Mouse (Mus musculus) hindbrain, postnatal 0 days (tissue): ENCODE measurements around the gene Eps8l3. TPM values are rescaled to one million over a fixed set of nuclear protein-coding genes. Genes with fewer than 3 reads are reported as not detected.
A peak's percentile ranks its signal among the peaks of the same experiment; 100 is the strongest.

ENCODE experiments used
- ATAC-seq: fragments of 200-750 bp; cut with Nextera tagmentation; 2 replicates; pipeline ENCODE4 v1.8.0; 2017; ENCODE audit warnings: mild to moderate bottlenecking, moderate TSS enrichment, moderate library complexity
- DNase-seq: peaks from one replicate; pipeline ENCODE4 v3.0.0-alpha.2; 2015; ENCODE audit warnings: low spot score
- H3K27ac ChIP-seq: fragments of 300-500 bp; sonication (generic); 2 replicates; pipeline ENCODE4 v1.5.1; 2014; ENCODE audit warnings: mild to moderate bottlenecking
- H3K27me3 ChIP-seq: fragments of 300-500 bp; sonication (generic); 2 replicates; pipeline ENCODE4 v1.6.1; 2014; ENCODE audit warnings: low read length, mixed read lengths; ENCODE audit not compliant: insufficient read depth
- H3K36me3 ChIP-seq: fragments of 300-500 bp; sonication (generic); 2 replicates; pipeline ENCODE4 v1.6.1; 2014; ENCODE audit warnings: low read length, mixed read lengths; ENCODE audit not compliant: insufficient read depth
- H3K4me1 ChIP-seq: fragments of 300-500 bp; sonication (generic); 2 replicates; pipeline ENCODE4 v1.6.1; 2014; ENCODE audit warnings: antibody characterized with exemption, low read length, mixed read lengths; ENCODE audit not compliant: insufficient read depth
- H3K4me2 ChIP-seq: fragments of 300-500 bp; sonication (generic); 2 replicates; pipeline ENCODE4 v1.6.1; 2014; ENCODE audit warnings: low read depth, mild to moderate bottlenecking, low read length, moderate library complexity, mixed read lengths
- H3K4me3 ChIP-seq: fragments of 300-500 bp; sonication (generic); 2 replicates; pipeline ENCODE4 v1.5.1; 2014; ENCODE audit warnings: low read length
- H3K9ac ChIP-seq: fragments of 300-500 bp; sonication (generic); replicated peaks from 2 replicates; pipeline ENCODE4 v1.6.1; 2014; ENCODE audit warnings: mild to moderate bottlenecking, low read length, moderate library complexity, mixed read lengths
- H3K9me3 ChIP-seq: fragments of 300-500 bp; sonication (generic); 2 replicates; pipeline ENCODE4 v1.6.1; 2016; ENCODE audit warnings: low read length, mixed read lengths
- CTCF ChIP-seq: IDR thresholded peaks from 2 replicates; pipeline ENCODE4 v1.5.1; 2016; ENCODE audit warnings: antibody characterized with exemption, control low read depth, low read depth
- WGBS: fragments of 180-500 bp; shearing (Covaris S2); extraction: QIAGEN DNeasy Blood & Tissue Kit; methylation state at CpG from one replicate; pipeline ENCODE4 v1.1.7; 2014; 5-methylcytosine and 5-hydroxymethylcytosine counted together
- polyA plus RNA-seq: library from polyadenylated mRNA; unstranded; fragments of >200 nt; fragmentation: Nextera tagmentation; extraction: Ambion mirVana; gene quantifications from 2 replicates; pipeline ENCODE4 v1.2.1, GENCODE M21; 2015
- total RNA-seq: library from RNA; depleted of rRNA; stranded (reverse); fragments of >200 nt; gene quantifications from 2 replicates; pipeline ENCODE4 v1.2.3, GENCODE M21; 2014; rRNA removed

The Eps8l3 gene
- total and polyA plus RNA-seq, 2 experiments from 2014 or later: not detected

GRCm38 (mm10) chr3:107939830-107940229 lies 62.8 kb downstream of the Eps8l3 start:
- Histone ChIP-seq H3K36me3 (no peaks in the 10 kb centered on the region), H3K9ac (no peak overlapping the region), H3K27ac (no peak overlapping the region; the same call in 1 of the 2 replicates), H3K9me3 (no peaks in the 10 kb centered on the region), H3K4me2 (no peak overlapping the region), H3K4me1 (peaks cover 8% of the 10 kb centered on the region), H3K4me3 (no peak overlapping the region), H3K27me3 (no peaks in the 10 kb centered on the region)
- 42% methylated on average over 4 of the region's 4 CpGs for WGBS
- DNase-seq: peak; percentile 23
- no peak for ATAC-seq
- no peak for TF ChIP-seq CTCF

GRCm38 (mm10) chr3:107940524-107940923 lies 63.5 kb downstream of the Eps8l3 start:
- TF ChIP-seq CTCF: no peak
- no peaks in the 10 kb centered on the region for H3K27me3 ChIP-seq
- H3K36me3 ChIP-seq: no peaks in the 10 kb centered on the region
- no peak overlapping the region for H3K9ac ChIP-seq
- H3K27ac ChIP-seq: no peak overlapping the region
- H3K9me3 ChIP-seq: no peaks in the 10 kb centered on the region
- ATAC-seq (no peak), DNase-seq (no peak)
- WGBS: 67% methylated on average over 7 of the region's 7 CpGs
- H3K4me1 ChIP-seq: peaks cover 8% of the 10 kb centered on the region
- H3K4me3 ChIP-seq: no peak overlapping the region
- no peak overlapping the region for H3K4me2 ChIP-seq

- H3K4me2 ChIP-seq: no peak overlapping the region
- H3K4me3 ChIP-seq: no peak overlapping the region
- peak; percentile 58 for DNase-seq
- H3K36me3 ChIP-seq: no peaks in the 10 kb centered on the region
- ATAC-seq: no peak
- WGBS: 43% methylated on average over 4 of the region's 4 CpGs
- no peaks in the 10 kb centered on the region for H3K9me3 ChIP-seq
- TF ChIP-seq CTCF: no peak
- H3K9ac ChIP-seq: no peak overlapping the region
- peaks cover 8% of the 10 kb centered on the region for H3K4me1 ChIP-seq
- no peaks in the 10 kb centered on the region for H3K27me3 ChIP-seq
- H3K27ac ChIP-seq: no peak overlapping the region
Observed at GRCm38 (mm10) chr3:107941261-107941660, 64.2 kb downstream of the Eps8l3 start.

Other genes with a start within 250 kb of the Eps8l3 start
- not detected in 2 replicates for gene Gm10961, start 245.9 kb upstream of the Eps8l3 start, total RNA-seq
- not detected in 2 replicates for gene Gm10961, start 245.9 kb upstream of the Eps8l3 start, polyA plus RNA-seq
- gene Strip1, start 245.5 kb upstream of the Eps8l3 start, total RNA-seq: 133 and 135 TPM in 2 replicates
- 98.2 and 98.7 TPM in 2 replicates for gene Strip1, start 245.5 kb upstream of the Eps8l3 start, polyA plus RNA-seq
- 54.2 and 55.3 TPM in 2 replicates for gene Ahcyl1, start 180.7 kb upstream of the Eps8l3 start, total RNA-seq
- gene Ahcyl1, start 180.7 kb upstream of the Eps8l3 start, polyA plus RNA-seq: 122 and 132 TPM in 2 replicates
- 13.1 and 15.1 TPM in 2 replicates for gene Csf1, start 116.8 kb upstream of the Eps8l3 start, total RNA-seq
- gene Csf1, start 116.8 kb upstream of the Eps8l3 start, polyA plus RNA-seq: 11.2 and 12.1 TPM in 2 replicates
- gene Gstm5, start 18.6 kb downstream of the Eps8l3 start, total RNA-seq: 164 and 179 TPM in 2 replicates
- gene Gstm5, start 18.6 kb downstream of the Eps8l3 start, polyA plus RNA-seq: 383 and 384 TPM in 2 replicates
- 29.8 and 41.1 TPM in 2 replicates for gene Gstm7, start 54.6 kb downstream of the Eps8l3 start, total RNA-seq
- gene Gstm7, start 54.6 kb downstream of the Eps8l3 start, polyA plus RNA-seq: 39.0 and 39.7 TPM in 2 replicates
- gene Gstm6, start 66.5 kb downstream of the Eps8l3 start, total RNA-seq: 8.7 and 18.9 TPM in 2 replicates
- 12.6 and 15.5 TPM in 2 replicates for gene Gstm6, start 66.5 kb downstream of the Eps8l3 start, polyA plus RNA-seq
- gene Gstm3, start 92.1 kb downstream of the Eps8l3 start, total RNA-seq: not detected in 2 replicates
- gene Gstm3, start 92.1 kb downstream of the Eps8l3 start, polyA plus RNA-seq: 0.15 TPM in 1 of 2 replicates, not detected in the other
- 5.3 and 6.1 TPM in 2 replicates for gene Gstm2, start 109.2 kb downstream of the Eps8l3 start, total RNA-seq
- 18.7 and 20.0 TPM in 2 replicates for gene Gstm2, start 109.2 kb downstream of the Eps8l3 start, polyA plus RNA-seq
- 161 and 174 TPM in 2 replicates for gene Gstm1, start 140.7 kb downstream of the Eps8l3 start, total RNA-seq
- 429 and 453 TPM in 2 replicates for gene Gstm1, start 140.7 kb downstream of the Eps8l3 start, polyA plus RNA-seq
- 6.7 and 6.9 TPM in 2 replicates for gene Gstm4, start 167.7 kb downstream of the Eps8l3 start, total RNA-seq
- 22.5 and 23.0 TPM in 2 replicates for gene Gstm4, start 167.7 kb downstream of the Eps8l3 start, polyA plus RNA-seq
- 56.6 and 58.4 TPM in 2 replicates for gene Ampd2, start 209.4 kb downstream of the Eps8l3 start, total RNA-seq
- gene Ampd2, start 209.4 kb downstream of the Eps8l3 start, polyA plus RNA-seq: 40.3 and 43.2 TPM in 2 replicates
- gene Gnat2, start 215.6 kb downstream of the Eps8l3 start, total RNA-seq: not detected in 2 replicates
- 0.10 and 0.25 TPM in 2 replicates for gene Gnat2, start 215.6 kb downstream of the Eps8l3 start, polyA plus RNA-seq